Mouse (Mus musculus) midbrain, embryonic 16.5 days (tissue): ENCODE measurements around the gene Tvp23a. TPM values are rescaled to one million over a fixed set of nuclear protein-coding genes. Genes with fewer than 3 reads are reported as not detected.

Experiments
- polyA plus RNA-seq: library from polyadenylated mRNA; unstranded; fragments of >200 nt; fragmentation: Nextera tagmentation; extraction: Ambion mirVana; gene quantifications from 2 replicates; pipeline ENCODE4 v1.2.1, GENCODE M21; 2015

The Tvp23a gene
- polyA plus RNA-seq, 1 experiment from 2014 or later: 54.2 TPM

Other genes with a start within 250 kb of the Tvp23a start
- 10.8 and 18.8 TPM in 2 replicates for gene Emp2, start 133.4 kb downstream of the Tvp23a start, polyA plus RNA-seq
- 12.9 and 18.3 TPM in 2 replicates for gene Tekt5, start 51.9 kb downstream of the Tvp23a start, polyA plus RNA-seq
- gene Nubp1, start 35.4 kb downstream of the Tvp23a start, polyA plus RNA-seq: 43.6 and 45.3 TPM in 2 replicates
- gene Ciita, start 32.7 kb upstream of the Tvp23a start, polyA plus RNA-seq: 0.53 and 0.71 TPM in 2 replicates
- gene Dexi, start 95.7 kb upstream of the Tvp23a start, polyA plus RNA-seq: 12.7 and 13.3 TPM in 2 replicates
- gene Clec16a, start 98.0 kb upstream of the Tvp23a start, polyA plus RNA-seq: 70.0 and 74.0 TPM in 2 replicates